Mouse (Mus musculus) myocyte (in vitro differentiated cells): Measurements from ENCODE around the gene Arhgap8.

Experiments used
- CEBPB ChIP-seq: IDR thresholded peaks from 2 replicates; pipeline ENCODE4 v1.6.1; 2011; ENCODE audit warnings: mild to moderate bottlenecking, moderate library complexity; ENCODE audit not compliant: poor library complexity, insufficient read depth, severe bottlenecking
- E2F4 ChIP-seq: IDR thresholded peaks from one replicate; pipeline ENCODE4 v1.6.1; 2011; ENCODE audit warnings: mild to moderate bottlenecking, control low read depth, moderate library complexity; ENCODE audit not compliant: insufficient read depth
- MAX ChIP-seq: IDR thresholded peaks from one replicate; pipeline ENCODE4 v1.6.1; 2011; ENCODE audit warnings: low read depth, mild to moderate bottlenecking, control low read depth
- MYOD1 ChIP-seq, 3 experiments: IDR thresholded peaks; one replicate each; pipeline ENCODE4 v1.6.1; 2011; ENCODE audit warnings: control low read depth in 2 of 3, low read depth in 2 of 3, mild to moderate bottlenecking in 2 of 3, moderate library complexity in 1 of 3; ENCODE audit not compliant: insufficient read length in 2 of 3, control insufficient read depth in 1 of 3
- MYOG ChIP-seq, 3 experiments: IDR thresholded peaks; one replicate each; pipeline ENCODE4 v1.6.1; 2011; ENCODE audit warnings: control low read depth in 2 of 3, low read depth in 2 of 3, mild to moderate bottlenecking in 2 of 3; ENCODE audit not compliant: insufficient read length in 2 of 3, control insufficient read depth in 1 of 3, insufficient read depth in 1 of 3
- POLR2A ChIP-seq: IDR thresholded peaks from one replicate; pipeline ENCODE4 v1.6.1; 2011; ENCODE audit warnings: low read depth, mild to moderate bottlenecking, control low read depth, moderate library complexity; ENCODE audit not compliant: insufficient read length
- SRF ChIP-seq: IDR thresholded peaks from one replicate; pipeline ENCODE4 v1.6.1; 2011; ENCODE audit warnings: low read depth; ENCODE audit not compliant: control insufficient read depth, insufficient read length
- TCF3 ChIP-seq: IDR thresholded peaks from one replicate; pipeline ENCODE4 v1.6.1; 2011; ENCODE audit warnings: low read depth, control low read depth; ENCODE audit not compliant: insufficient read length
- USF1 ChIP-seq: IDR thresholded peaks from one replicate; pipeline ENCODE4 v1.6.1; 2011; ENCODE audit warnings: low read depth, mild to moderate bottlenecking, control low read depth, moderate library complexity

- no peak for TF ChIP-seq POLR2A
- TF ChIP-seq MYOD1 (IDR thresholded peaks at IDR 0.05; ENCODE audit: control insufficient read depth in 1 of 3, insufficient read length in 2 of 3, low read depth in 2 of 3) = no peak
- TF ChIP-seq CEBPB = no peak
- no peak for TF ChIP-seq E2F4
- TF ChIP-seq TCF3 = no peak
- no peak for TF ChIP-seq SRF
- TF ChIP-seq USF1 = no peak
- no peak for TF ChIP-seq MYOG (IDR thresholded peaks at IDR 0.05; ENCODE audit: control insufficient read depth in 1 of 3, insufficient read depth in 1 of 3, insufficient read length in 2 of 3, low read depth in 2 of 3)
- TF ChIP-seq MAX = no peak
These were observed 46.8 kb downstream of the Arhgap8 start for GRCm38 (mm10) chr15:84766621-84767020.
